Mouse (Mus musculus) thymus, adult 2 months (tissue): ENCODE results near the gene Cisd3. TPM values are rescaled to one million over a fixed set of nuclear protein-coding genes. Genes with fewer than 3 reads are reported as not detected.

Experiments used
- DNase-seq: peaks from one replicate; pipeline ENCODE4 v3.0.0; 2021
- H3K27ac ChIP-seq: fragments of 200-500 bp; 2 replicates; pipeline ENCODE4 v1.5.1; 2012; ENCODE audit warnings: low read length, control low read depth; ENCODE audit not compliant: control insufficient read depth, insufficient read depth
- H3K27me3 ChIP-seq: fragments of 200-500 bp; 2 replicates; pipeline ENCODE4 v1.6.1; 2012; ENCODE audit warnings: mild to moderate bottlenecking, low read length, moderate library complexity, mixed read lengths; ENCODE audit not compliant: control insufficient read depth, insufficient read depth
- H3K36me3 ChIP-seq: fragments of 200-500 bp; 2 replicates; pipeline ENCODE4 v1.6.1; 2012; ENCODE audit warnings: mild to moderate bottlenecking, low read length, moderate library complexity; ENCODE audit not compliant: control insufficient read depth, insufficient read depth
- H3K4me1 ChIP-seq: fragments of 200-500 bp; replicated peaks from 2 replicates; pipeline ENCODE4 v1.6.1; 2012; ENCODE audit warnings: low read length; ENCODE audit not compliant: control insufficient read depth, insufficient read depth
- H3K4me3 ChIP-seq: fragments of 200-500 bp; 2 replicates; pipeline ENCODE4 v1.5.1; 2012; ENCODE audit warnings: mild to moderate bottlenecking, low read length, control low read depth, moderate library complexity; ENCODE audit not compliant: control insufficient read depth, insufficient read depth
- CTCF ChIP-seq: fragments of 200-500 bp; IDR thresholded peaks from 2 replicates; pipeline ENCODE4 v1.5.1; 2012; ENCODE audit warnings: mild to moderate bottlenecking, control low read depth, low read length, moderate library complexity, borderline replicate concordance; ENCODE audit not compliant: control insufficient read depth, poor library complexity, insufficient read depth; ENCODE audit errors: extremely low read depth
- POLR2A ChIP-seq: fragments of 200-500 bp; IDR thresholded peaks from 2 replicates; pipeline ENCODE4 v1.6.1; 2012; ENCODE audit warnings: mild to moderate bottlenecking, low read length, control low read depth, moderate library complexity; ENCODE audit not compliant: control insufficient read depth, poor library complexity, insufficient read depth; ENCODE audit errors: extremely low read depth
- WGBS: fragments of 180-500 bp; shearing (Covaris S2); methylation state at CpG from one replicate; pipeline ENCODE4 v1.1.7; 2018; 5-methylcytosine and 5-hydroxymethylcytosine counted together
- polyA plus RNA-seq: library from polyadenylated mRNA; depleted of rRNA; stranded (reverse); fragments of >200 nt; gene quantifications from 2 replicates; pipeline ENCODE4 v1.2.3, GENCODE M21; 2012

Cisd3 gene
- polyA plus RNA-seq, 1 experiment = 24.9 TPM

GRCm38 (mm10) chr11:97711200-97711900 is 25.7 kb downstream of the Cisd3 start:
- TF ChIP-seq POLR2A = no peak
- Histone ChIP-seq H3K27ac (no peak overlapping the region), H3K4me1 (peaks cover 10% of the 10 kb centered on the region), H3K27me3 (no peaks in the 10 kb centered on the region), H3K36me3 (peaks cover 33% of the 10 kb centered on the region), H3K4me3 (no peak overlapping the region)
- DNase-seq = no peak
- WGBS = 52% methylated on average over 13 of the region's 13 CpGs

- no peak for TF ChIP-seq CTCF
- no peak for TF ChIP-seq POLR2A
- Histone ChIP-seq H3K27ac (no peak overlapping the region), H3K36me3 (peaks cover 28% of the 10 kb centered on the region), H3K27me3 (no peaks in the 10 kb centered on the region), H3K4me1 (peaks cover 10% of the 10 kb centered on the region), H3K4me3 (no peak overlapping the region)
- WGBS = 98% methylated on average over 15 of the region's 15 CpGs
- no peak for DNase-seq
Observed at GRCm38 (mm10) chr11:97712286-97712685, 26.7 kb downstream of the Cisd3 start.

- DNase-seq = no peak
- peaks cover 19% of the 10 kb centered on the region for H3K4me1 ChIP-seq
- H3K36me3 ChIP-seq = peaks cover 30% of the 10 kb centered on the region
- no peaks in the 10 kb centered on the region for H3K27me3 ChIP-seq
- no peak overlapping the region for H3K27ac ChIP-seq
- H3K4me3 ChIP-seq = no peak overlapping the region
- TF ChIP-seq POLR2A (no peak), CTCF (no peak)
- WGBS = 95% methylated on average over 8 of the region's 8 CpGs
Observed at GRCm38 (mm10) chr11:97713896-97714295, 28.3 kb downstream of the Cisd3 start.

- Histone ChIP-seq H3K27ac (no peak overlapping the region), H3K27me3 (no peaks in the 10 kb centered on the region), H3K4me3 (no peak overlapping the region), H3K36me3 (peaks cover 31% of the 10 kb centered on the region), H3K4me1 (peaks cover 23% of the 10 kb centered on the region)
- 98% methylated on average over 3 of the region's 3 CpGs for WGBS
- no peak for DNase-seq
- TF ChIP-seq CTCF (no peak), POLR2A (no peak)
Observed at GRCm38 (mm10) chr11:97714356-97714755, 28.7 kb downstream of the Cisd3 start.

- peaks cover 29% of the 10 kb centered on the region for H3K4me1 ChIP-seq
- H3K27me3 ChIP-seq = no peaks in the 10 kb centered on the region
- no peak overlapping the region for H3K4me3 ChIP-seq
- DNase-seq = no peak
- TF ChIP-seq CTCF (no peak), POLR2A (no peak)
- 92% methylated on average over 14 of the region's 14 CpGs for WGBS
- H3K27ac ChIP-seq = no peak overlapping the region
- H3K36me3 ChIP-seq = peaks cover 37% of the 10 kb centered on the region
Observed at GRCm38 (mm10) chr11:97714784-97715760, 29.4 kb downstream of the Cisd3 start.

GRCm38 (mm10) chr11:97716021-97716420 is 30.4 kb downstream of the Cisd3 start:
- Histone ChIP-seq H3K4me3 (no peak overlapping the region), H3K27ac (no peak overlapping the region), H3K36me3 (peaks cover 39% of the 10 kb centered on the region), H3K27me3 (no peaks in the 10 kb centered on the region), H3K4me1 (peaks cover 25% of the 10 kb centered on the region)
- WGBS = 97% methylated on average over 8 of the region's 8 CpGs
- TF ChIP-seq POLR2A (no peak), CTCF (no peak)
- DNase-seq = no peak
